Comparison of ENCODE assay signal across 26 mouse cellular contexts in genomic region chr19:37472589-37472988, GRCm38 (mm10). TPM values are rescaled to one million over a fixed set of nuclear protein-coding genes. Genes with fewer than 3 reads are reported as not detected.
A peak's percentile ranks its signal among the peaks of the same experiment; 100 is the strongest.
DNase-seq lines count a peak whose midpoint lies in the region; ATAC-seq and TF ChIP-seq lines count a peak whose summit lies in the region.
"Had no signal": no experiment of that assay in that cellular context is flagged by ENCODE, and none has a peak within 500 bp of the region (broad histone marks: within the 10 kb centered on the region; RNA-seq: fewer than 3 reads in every experiment).

No protein-coding gene starts in this region.

- no peaks in the 10 kb centered on the region for H3K27me3 ChIP-seq in liver, postnatal 0 days (ENCODE audit: insufficient read depth, low read length)
- H3K27me3 ChIP-seq in liver, embryonic 12.5 days (replicated peaks): no peaks in the 10 kb centered on the region
- H3K27me3 ChIP-seq: embryonic facial prominence, embryonic 15.5 days; hindbrain, embryonic 15.5 days had no signal

- H3K4me3 ChIP-seq in liver, postnatal 0 days (ENCODE audit: low read depth, low read length): no peak overlapping the region
- no peak overlapping the region for H3K4me3 ChIP-seq in liver, embryonic 12.5 days
- H3K4me3 ChIP-seq: embryonic facial prominence, embryonic 15.5 days; erythroblast, embryonic 14.5 days; forebrain, embryonic 10.5 days; gastrocnemius, adult 2 months; heart, embryonic 13.5 days; hindbrain, embryonic 15.5 days had no signal

- peak overlapping the region; percentile 7; the same call in 1 of the 2 replicates for H3K27ac ChIP-seq in liver, postnatal 0 days (ENCODE audit: low read depth)
- no peak overlapping the region for H3K27ac ChIP-seq in liver, embryonic 12.5 days
- H3K27ac ChIP-seq: embryonic facial prominence, embryonic 15.5 days; forebrain, embryonic 10.5 days; gastrocnemius, adult 2 months; heart, embryonic 13.5 days; hindbrain, embryonic 15.5 days had no signal

- TF ChIP-seq CTCF in liver, postnatal 0 days (IDR thresholded peaks at IDR 0.05; ENCODE audit: low read depth): no peak

- no peak for TF ChIP-seq EP300 in liver, postnatal 0 days (IDR thresholded peaks at IDR 0.05; ENCODE audit: low read depth)

- H3K9me3 ChIP-seq in liver, postnatal 0 days (ENCODE audit: low read length): no peaks in the 10 kb centered on the region
- H3K9me3 ChIP-seq in liver, embryonic 12.5 days (replicated peaks): no peaks in the 10 kb centered on the region
- H3K9me3 ChIP-seq: embryonic facial prominence, embryonic 15.5 days; forebrain, embryonic 10.5 days; heart, embryonic 13.5 days; hindbrain, embryonic 15.5 days had no signal

- no peak overlapping the region for H3K9ac ChIP-seq in liver, postnatal 0 days (replicated peaks)
- H3K9ac ChIP-seq in liver, embryonic 12.5 days: no peak overlapping the region
- H3K9ac ChIP-seq: embryonic facial prominence, embryonic 15.5 days; heart, embryonic 13.5 days; hindbrain, embryonic 15.5 days had no signal

- 63% methylated on average over 3 of the region's 3 CpGs for whole genome bisulfite sequencing in liver, postnatal 0 days (ENCODE audit: insufficient replicate concordance)
- WGBS in liver, embryonic 12.5 days (ENCODE audit: insufficient replicate concordance): 57% methylated on average over 3 of the region's 3 CpGs

- no peak for DNase-seq in liver, postnatal 0 days
- DNase-seq in 416B (ENCODE audit: low read depth): peak; percentile 65
- DNase-seq in retina, embryonic 14.5 days (ENCODE audit: low spot score): no peak
- DNase-seq in urinary bladder, adult 18-20 months (ENCODE audit: low spot score in 2 of 2): no peak
- DNase-seq in cerebellum, postnatal 4 days (ENCODE audit: low spot score in 2 of 2): no peak
- DNase-seq: adrenal gland, adult 2 months; adrenal gland, postnatal 25 days; cerebellum, adult 11 months; cerebellum, adult 8-10 months; cerebellum, postnatal 25 days; embryo, embryonic 11 days; gastrocnemius, adult 2 months; gastrocnemius, postnatal 25 days; heart, adult 11 months; heart, postnatal 36 days had no signal

- no peaks in the 10 kb centered on the region for H3K36me3 ChIP-seq in liver, postnatal 0 days (replicated peaks; ENCODE audit: insufficient read depth, low read length)
- no peaks in the 10 kb centered on the region for H3K36me3 ChIP-seq in liver, embryonic 12.5 days
- H3K36me3 ChIP-seq: embryonic facial prominence, embryonic 15.5 days; forebrain, embryonic 10.5 days; heart, embryonic 13.5 days; hindbrain, embryonic 15.5 days had no signal

- H3K4me2 ChIP-seq in liver, postnatal 0 days (ENCODE audit: low read depth, low read length): no peak overlapping the region
- no peak overlapping the region for H3K4me2 ChIP-seq in liver, embryonic 12.5 days
- H3K4me2 ChIP-seq: embryonic facial prominence, embryonic 15.5 days; heart, embryonic 13.5 days; hindbrain, embryonic 15.5 days had no signal

- peaks cover 10% of the 10 kb centered on the region for H3K4me1 ChIP-seq in liver, postnatal 0 days (ENCODE audit: insufficient read depth)
- H3K4me1 ChIP-seq in liver, embryonic 12.5 days: 0 out of 2 replicates have a peak, but pooled peaks cover 7% of the 10 kb centered on the region
- H3K4me1 ChIP-seq: embryonic facial prominence, embryonic 15.5 days; heart, embryonic 13.5 days; hindbrain, embryonic 15.5 days had no signal

- ATAC-seq in liver, postnatal 0 days: no peak
- no peak for ATAC-seq in liver, embryonic 12.5 days
- ATAC-seq in common myeloid progenitor, adult 5-6 weeks (replicated peaks; ENCODE audit: low read depth, poor library complexity, severe bottlenecking): peak; percentile 72
- ATAC-seq in monocyte, adult 5-6 weeks (replicated peaks; ENCODE audit: insufficient number of reproducible peaks, low FRiP score, low TSS enrichment, poor library complexity, severe bottlenecking): peak; percentile 89
- ATAC-seq: activated CD4-positive, CD25-positive, alpha-beta regulatory T cell, adult 4 months; forebrain, embryonic 14.5 days; Patski had no signal

RNA-seq across cellular contexts. Expression of gene Hhex, which starts 38.0 kb away (rescaled TPM):
- polyA plus RNA-seq in liver, postnatal 0 days (2015; fragmentation: Nextera tagmentation; extraction: Ambion mirVana): 54.5 and 56.4 TPM in 2 replicates
- polyA plus RNA-seq in liver, embryonic 12.5 days (2016; fragmentation: Nextera tagmentation; extraction: Ambion mirVana): 38.9 and 39.8 TPM in 2 replicates
- 47.6 and 72.5 TPM in 2 replicates for total RNA-seq in common myeloid progenitor, adult 5-6 weeks (2017)
- 52.2 to 59.3 TPM (median 53.1 TPM) in 3 replicates for total RNA-seq in monocyte, adult 5-6 weeks (2017)

Comparison
In these comparisons a context has a peak if more than half of its experiments do, and no peak if none do; other contexts are left out.
1. ATAC-seq: peak in common myeloid progenitor, adult 5-6 weeks (single experiment) and monocyte, adult 5-6 weeks (single experiment); none in liver, postnatal 0 days (single experiment) and liver, embryonic 12.5 days (single experiment).